Mouse (Mus musculus): ENCODE measurements at regions not wholly inside any gene's neighbourhood (a gene's known extent, or its start where the extent isn't known, plus 50 kb on each side); places are given as distances from the start of the nearest gene placed in this dataset.

- Histone ChIP-seq H3K27me3 (ENCODE audit: control insufficient read depth, insufficient read depth, low read length, poor library complexity, severe bottlenecking) (no peaks in the 10 kb centered on the region), H3K36me3 (ENCODE audit: control insufficient read depth, insufficient read depth, low read length, poor library complexity, severe bottlenecking) (no peaks in the 10 kb centered on the region)
- DNase-seq (ENCODE audit: low read depth, low spot score), result peak; percentile 31
Measured at GRCm38 (mm10) chr15:36888351-36889069, 119.1 kb downstream of the Zfp706 start.

GRCm38 (mm10) chr15:36884671-36885365 is 122.8 kb downstream of the Zfp706 start:
- DNase-seq (ENCODE audit: low read depth, low spot score), result no peak
- H3K27me3 ChIP-seq (ENCODE audit: control insufficient read depth, insufficient read depth, low read length, poor library complexity, severe bottlenecking), result no peaks in the 10 kb centered on the region
- no peaks in the 10 kb centered on the region for H3K36me3 ChIP-seq (ENCODE audit: control insufficient read depth, insufficient read depth, low read length, poor library complexity, severe bottlenecking)

- Histone ChIP-seq H3K36me3 (ENCODE audit: control insufficient read depth, insufficient read depth, low read length, poor library complexity, severe bottlenecking) (no peaks in the 10 kb centered on the region), H3K27me3 (ENCODE audit: control insufficient read depth, insufficient read depth, low read length, poor library complexity, severe bottlenecking) (no peaks in the 10 kb centered on the region)
- DNase-seq (ENCODE audit: low read depth, low spot score), result no peak
Measured at GRCm38 (mm10) chr15:36884074-36884473, 123.5 kb downstream of the Zfp706 start.

GRCm38 (mm10) chr15:36883156-36883555 is 124.4 kb downstream of the Zfp706 start:
- Histone ChIP-seq H3K36me3 (ENCODE audit: control insufficient read depth, insufficient read depth, low read length, poor library complexity, severe bottlenecking) (no peaks in the 10 kb centered on the region), H3K27me3 (ENCODE audit: control insufficient read depth, insufficient read depth, low read length, poor library complexity, severe bottlenecking) (no peaks in the 10 kb centered on the region)
- no peak for DNase-seq (ENCODE audit: low read depth, low spot score)

GRCm38 (mm10) chr15:36881576-36881975 is 126.0 kb downstream of the Zfp706 start:
- no peak for DNase-seq (ENCODE audit: low read depth, low spot score)
- Histone ChIP-seq H3K27me3 (ENCODE audit: control insufficient read depth, insufficient read depth, low read length, poor library complexity, severe bottlenecking) (no peaks in the 10 kb centered on the region), H3K36me3 (ENCODE audit: control insufficient read depth, insufficient read depth, low read length, poor library complexity, severe bottlenecking) (no peaks in the 10 kb centered on the region)

- H3K36me3 ChIP-seq (ENCODE audit: control insufficient read depth, insufficient read depth, low read length, poor library complexity, severe bottlenecking), result no peaks in the 10 kb centered on the region
- no peaks in the 10 kb centered on the region for H3K27me3 ChIP-seq (ENCODE audit: control insufficient read depth, insufficient read depth, low read length, poor library complexity, severe bottlenecking)
- DNase-seq (ENCODE audit: low read depth, low spot score), result no peak
Measured at GRCm38 (mm10) chr15:36880602-36881001, 127.0 kb downstream of the Zfp706 start.

GRCm38 (mm10) chr15:36879587-36879986 is 128.0 kb downstream of the Zfp706 start:
- no peaks in the 10 kb centered on the region for H3K36me3 ChIP-seq (ENCODE audit: control insufficient read depth, insufficient read depth, low read length, poor library complexity, severe bottlenecking)
- H3K27me3 ChIP-seq (ENCODE audit: control insufficient read depth, insufficient read depth, low read length, poor library complexity, severe bottlenecking), result no peaks in the 10 kb centered on the region
- DNase-seq (ENCODE audit: low read depth, low spot score), result peak; percentile 43

GRCm38 (mm10) chr15:36878960-36879359 is 128.6 kb downstream of the Zfp706 start:
- Histone ChIP-seq H3K27me3 (ENCODE audit: control insufficient read depth, insufficient read depth, low read length, poor library complexity, severe bottlenecking) (no peaks in the 10 kb centered on the region), H3K36me3 (ENCODE audit: control insufficient read depth, insufficient read depth, low read length, poor library complexity, severe bottlenecking) (no peaks in the 10 kb centered on the region)
- DNase-seq (ENCODE audit: low read depth, low spot score), result no peak

GRCm38 (mm10) chr15:36878276-36878675 is 129.3 kb downstream of the Zfp706 start:
- Histone ChIP-seq H3K27me3 (ENCODE audit: control insufficient read depth, insufficient read depth, low read length, poor library complexity, severe bottlenecking) (no peaks in the 10 kb centered on the region), H3K36me3 (ENCODE audit: control insufficient read depth, insufficient read depth, low read length, poor library complexity, severe bottlenecking) (no peaks in the 10 kb centered on the region)
- DNase-seq (ENCODE audit: low read depth, low spot score), result no peak

- DNase-seq (ENCODE audit: low read depth, low spot score), result no peak
- Histone ChIP-seq H3K27me3 (ENCODE audit: control insufficient read depth, insufficient read depth, low read length, poor library complexity, severe bottlenecking) (no peaks in the 10 kb centered on the region), H3K36me3 (ENCODE audit: control insufficient read depth, insufficient read depth, low read length, poor library complexity, severe bottlenecking) (no peaks in the 10 kb centered on the region)
Measured at GRCm38 (mm10) chr15:36877501-36877900, 130.1 kb downstream of the Zfp706 start.

- no peak for DNase-seq (ENCODE audit: low read depth, low spot score)
- no peaks in the 10 kb centered on the region for H3K27me3 ChIP-seq (ENCODE audit: control insufficient read depth, insufficient read depth, low read length, poor library complexity, severe bottlenecking)
- H3K36me3 ChIP-seq (ENCODE audit: control insufficient read depth, insufficient read depth, low read length, poor library complexity, severe bottlenecking), result no peaks in the 10 kb centered on the region
Measured at GRCm38 (mm10) chr15:36875980-36876778, 131.4 kb downstream of the Zfp706 start.

GRCm38 (mm10) chr15:36874555-36874954 is 133.0 kb downstream of the Zfp706 start:
- no peak for DNase-seq (ENCODE audit: low read depth, low spot score)
- Histone ChIP-seq H3K27me3 (ENCODE audit: control insufficient read depth, insufficient read depth, low read length, poor library complexity, severe bottlenecking) (no peaks in the 10 kb centered on the region), H3K36me3 (ENCODE audit: control insufficient read depth, insufficient read depth, low read length, poor library complexity, severe bottlenecking) (no peaks in the 10 kb centered on the region)

GRCm38 (mm10) chr15:36873884-36874243 is 133.7 kb downstream of the Zfp706 start:
- DNase-seq (ENCODE audit: low read depth, low spot score), result no peak
- H3K36me3 ChIP-seq (ENCODE audit: control insufficient read depth, insufficient read depth, low read length, poor library complexity, severe bottlenecking), result no peaks in the 10 kb centered on the region
- H3K27me3 ChIP-seq (ENCODE audit: control insufficient read depth, insufficient read depth, low read length, poor library complexity, severe bottlenecking), result no peaks in the 10 kb centered on the region

- Histone ChIP-seq H3K36me3 (ENCODE audit: control insufficient read depth, insufficient read depth, low read length, poor library complexity, severe bottlenecking) (no peaks in the 10 kb centered on the region), H3K27me3 (ENCODE audit: control insufficient read depth, insufficient read depth, low read length, poor library complexity, severe bottlenecking) (no peaks in the 10 kb centered on the region)
- no peak for DNase-seq (ENCODE audit: low read depth, low spot score)
Measured at GRCm38 (mm10) chr15:36873058-36873883, 134.3 kb downstream of the Zfp706 start.
